Mouse (Mus musculus) retina, postnatal 7 days (tissue): ENCODE results near the gene Ptdss2.

ENCODE experiments used
- DNase-seq: peaks from one replicate; pipeline ENCODE4 v3.0.0-alpha.2; 2012; ENCODE audit warnings: low read depth, low spot score

The Ptdss2 gene

DNA sequence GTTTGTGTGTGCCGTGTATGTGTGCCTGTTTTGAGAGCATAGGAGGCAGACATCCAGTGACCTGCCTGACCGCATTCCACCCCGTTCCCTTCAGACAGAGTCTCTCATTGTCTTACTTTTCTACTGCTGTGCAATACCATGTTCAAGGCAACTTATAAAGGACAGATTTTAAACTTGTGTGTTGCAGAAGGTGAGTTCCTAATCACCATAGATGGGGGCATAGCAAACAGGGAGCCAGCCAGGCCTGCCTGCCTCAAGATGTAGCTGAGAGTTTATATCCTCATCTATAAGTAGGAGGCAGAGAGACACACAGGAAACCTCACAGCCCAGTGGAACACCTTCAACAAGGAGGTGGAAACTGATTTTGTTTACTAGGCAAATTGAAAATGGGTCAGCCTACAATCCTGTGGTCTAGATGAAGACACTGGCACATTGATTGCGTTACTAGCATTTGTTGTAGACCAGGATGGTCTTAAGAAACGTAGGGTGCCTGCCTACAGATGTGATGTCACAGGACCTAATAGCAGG lies 51.2 kb downstream of the Ptdss2 start:
- DNase-seq = no peak

- DNase-seq = no peak
These were observed 52.9 kb downstream of the Ptdss2 start for GRCm38 (mm10) chr7:141175068-141175467.

DNA sequence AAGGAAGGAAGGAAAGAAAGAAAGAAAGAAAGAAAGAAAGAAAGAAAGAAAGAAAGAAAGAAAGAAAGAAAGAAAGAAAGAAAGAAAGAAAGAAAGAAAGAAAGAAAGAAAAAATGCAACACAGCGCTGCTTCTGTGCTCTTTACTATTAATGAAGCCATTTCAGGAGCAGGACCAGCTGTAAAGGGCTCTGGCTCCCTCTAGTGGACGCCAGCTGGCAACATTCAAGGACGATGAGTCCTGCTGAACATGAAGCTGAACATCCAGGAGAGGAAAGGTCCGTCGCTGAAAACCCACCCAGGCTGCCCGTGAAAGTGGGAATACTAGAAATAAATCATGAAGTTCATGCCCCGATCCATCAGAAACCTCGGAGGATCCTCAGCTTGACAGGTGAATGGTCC lies 54.0 kb downstream of the Ptdss2 start:
- peak; percentile 82 for DNase-seq

DNA sequence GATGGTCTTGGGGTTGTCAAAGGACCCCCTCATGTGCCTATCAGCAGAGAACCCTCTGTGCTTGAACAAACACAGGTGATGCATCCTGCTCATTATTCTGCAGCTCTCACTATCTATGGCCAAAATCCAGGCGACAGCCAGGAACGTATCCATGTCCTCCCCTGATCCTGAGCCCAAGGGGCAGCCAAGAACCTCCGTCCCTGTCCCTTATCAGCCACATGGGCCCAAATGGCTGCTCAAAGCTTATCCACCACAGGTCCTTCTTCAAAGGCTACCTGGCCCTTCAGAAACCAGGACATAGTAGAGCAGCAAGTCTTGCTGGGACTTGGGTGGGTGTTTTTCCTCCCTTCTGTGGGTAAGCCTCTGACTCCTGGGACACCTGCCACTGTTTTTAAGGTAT lies 66.0 kb downstream of the Ptdss2 start:
- DNase-seq = no peak

- no peak for DNase-seq
These were observed 66.6 kb downstream of the Ptdss2 start for GRCm38 (mm10) chr7:141188733-141189132.

DNA sequence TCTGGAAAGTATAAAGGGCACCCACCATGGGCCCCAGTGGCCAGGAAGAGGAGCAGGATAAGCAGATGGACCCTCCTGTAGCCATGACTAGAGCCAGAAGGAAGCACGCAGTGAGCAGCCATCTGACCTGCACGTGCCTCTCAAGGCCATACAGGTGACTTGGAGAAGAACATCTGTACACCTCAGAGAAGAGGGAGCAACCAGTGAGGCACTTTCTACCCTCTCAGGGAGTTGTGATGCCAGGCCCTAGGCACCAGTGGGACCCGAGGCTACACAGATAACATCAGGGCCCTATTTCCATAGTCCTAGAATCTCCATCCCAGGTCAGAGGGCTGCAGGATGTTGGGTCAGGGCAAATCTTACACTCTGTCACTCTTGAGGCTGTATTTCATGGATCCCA lies 68.0 kb downstream of the Ptdss2 start:
- DNase-seq = no peak

DNA sequence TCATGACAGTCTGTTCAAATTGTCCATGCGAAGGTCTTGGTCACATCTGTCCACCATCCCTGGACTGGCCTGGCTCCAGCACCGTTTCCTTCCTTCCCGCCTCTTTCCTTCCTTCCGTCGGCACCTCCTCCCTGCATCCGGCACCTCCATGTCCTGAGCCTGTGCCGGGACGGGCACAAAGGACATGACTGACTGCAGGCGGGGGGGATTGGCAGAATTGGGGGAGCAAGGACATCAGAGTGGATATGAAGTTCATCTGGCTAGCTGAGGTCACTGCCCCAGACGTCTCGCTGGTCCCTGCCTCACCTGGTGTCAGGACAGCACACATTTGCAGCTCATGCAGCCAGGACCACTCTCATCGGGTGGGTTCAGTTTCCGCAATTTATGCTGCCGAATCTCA lies 68.9 kb downstream of the Ptdss2 start:
- no peak for DNase-seq

DNA sequence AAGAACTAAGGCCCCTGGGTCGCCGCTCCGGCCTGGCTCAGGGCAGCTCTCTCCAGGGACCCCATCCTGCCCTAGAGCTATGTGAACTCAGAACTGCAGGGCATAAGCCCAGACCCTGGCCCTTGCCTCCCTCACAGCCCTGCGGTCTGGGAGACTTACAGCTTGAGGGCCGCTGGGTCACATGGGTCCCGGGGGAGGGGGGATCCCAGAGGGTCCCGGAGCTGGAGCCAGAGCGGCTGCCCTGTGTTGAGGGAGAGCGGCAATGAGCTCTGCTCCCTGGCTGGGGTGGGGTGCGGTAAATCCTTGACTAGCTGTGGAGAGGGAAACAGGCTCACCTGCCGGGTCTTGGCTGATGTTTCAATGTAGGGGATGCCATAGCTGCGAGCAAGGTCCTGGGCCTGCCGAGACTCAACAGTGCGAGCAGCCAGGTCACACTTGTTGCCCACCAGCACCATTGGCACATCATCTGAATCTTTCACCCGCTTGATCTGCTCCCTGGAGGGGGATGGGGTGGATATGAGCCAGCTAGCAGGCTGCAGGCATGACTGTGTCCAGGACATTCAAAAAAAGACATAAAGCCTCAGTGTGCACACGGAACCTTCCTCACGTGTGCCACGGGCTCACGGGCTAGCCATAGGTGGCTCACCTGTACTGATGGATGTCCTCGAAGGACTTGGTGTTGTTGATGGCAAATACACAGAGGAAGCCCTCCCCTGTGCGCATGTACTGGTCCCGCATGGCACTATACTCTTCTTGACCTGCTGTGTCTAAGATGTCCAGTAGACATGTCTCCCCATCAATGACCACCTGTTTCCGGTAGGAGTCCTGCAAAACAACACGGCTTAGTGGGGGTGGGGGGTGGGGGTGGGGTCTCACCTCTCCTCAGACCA lies 69.9 kb downstream of the Ptdss2 start:
- DNase-seq = no peak

DNA sequence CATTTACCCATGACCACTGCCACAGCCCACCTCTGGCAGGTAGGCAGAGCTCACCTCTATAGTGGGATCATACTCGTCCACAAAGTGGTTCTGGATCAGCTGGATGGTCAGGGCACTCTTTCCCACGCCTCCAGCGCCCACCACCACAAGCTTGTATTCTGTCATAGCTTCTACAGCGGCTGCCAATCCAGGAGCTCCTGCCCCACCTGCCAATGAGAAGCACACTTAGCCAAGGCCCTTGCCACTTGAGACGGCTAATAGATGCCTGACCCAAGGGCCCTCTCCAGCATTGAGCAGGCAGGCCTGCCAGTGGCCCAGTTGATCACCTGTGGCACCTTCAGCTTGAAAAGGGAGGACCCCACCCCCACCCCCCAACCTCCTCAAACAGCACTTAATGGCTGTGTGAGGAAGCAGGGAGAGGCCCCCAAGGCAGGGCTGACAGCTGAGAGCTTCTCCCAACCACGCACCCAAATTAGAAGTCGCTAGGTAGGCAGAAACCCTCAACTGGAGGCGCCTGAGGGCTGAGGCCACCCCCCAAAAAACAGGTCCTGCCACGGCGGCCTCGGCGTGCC lies 70.7 kb downstream of the Ptdss2 start:
- no peak for DNase-seq

GRCm38 (mm10) chr7:141193348-141193856 lies 71.2 kb downstream of the Ptdss2 start:
- DNase-seq = no peak

GRCm38 (mm10) chr7:141193948-141194347 lies 71.8 kb downstream of the Ptdss2 start, which contains the start of the genes Hras and Lrrc56:
Gene Hras (minus strand): TSS chr7:141194005.
Gene Lrrc56 (plus strand): TSS chr7:141194157.
- DNase-seq = peak; percentile 94

DNA sequence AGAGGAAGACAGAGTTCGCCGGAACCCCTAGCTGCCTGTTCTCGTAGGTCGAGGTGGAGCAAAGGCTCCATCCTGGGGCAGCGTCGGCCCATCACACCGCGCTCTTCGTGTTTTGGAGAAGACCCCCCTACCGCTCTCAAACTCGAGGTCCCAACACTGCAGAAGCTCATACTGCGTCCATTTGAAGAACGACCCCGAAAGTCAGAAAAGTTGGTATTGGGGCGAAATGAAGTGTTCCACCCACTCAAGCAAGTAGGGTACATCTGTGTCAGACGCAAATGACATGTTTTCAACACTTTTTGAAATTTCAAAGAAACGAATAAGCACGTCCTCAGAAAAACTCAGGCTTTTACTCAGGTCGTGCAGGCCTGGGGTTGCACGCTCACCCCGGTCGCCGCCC lies 72.2 kb downstream of the Ptdss2 start:
- DNase-seq = no peak

GRCm38 (mm10) chr7:141194830-141195229 lies 72.6 kb downstream of the Ptdss2 start:
- DNase-seq = peak; percentile 70

- no peak for DNase-seq
These were observed 73.6 kb downstream of the Ptdss2 start for GRCm38 (mm10) chr7:141195754-141196153.

GRCm38 (mm10) chr7:141196619-141197282 lies 74.6 kb downstream of the Ptdss2 start:
- DNase-seq = no peak

GRCm38 (mm10) chr7:141198121-141198520 lies 75.9 kb downstream of the Ptdss2 start:
- no peak for DNase-seq

DNA sequence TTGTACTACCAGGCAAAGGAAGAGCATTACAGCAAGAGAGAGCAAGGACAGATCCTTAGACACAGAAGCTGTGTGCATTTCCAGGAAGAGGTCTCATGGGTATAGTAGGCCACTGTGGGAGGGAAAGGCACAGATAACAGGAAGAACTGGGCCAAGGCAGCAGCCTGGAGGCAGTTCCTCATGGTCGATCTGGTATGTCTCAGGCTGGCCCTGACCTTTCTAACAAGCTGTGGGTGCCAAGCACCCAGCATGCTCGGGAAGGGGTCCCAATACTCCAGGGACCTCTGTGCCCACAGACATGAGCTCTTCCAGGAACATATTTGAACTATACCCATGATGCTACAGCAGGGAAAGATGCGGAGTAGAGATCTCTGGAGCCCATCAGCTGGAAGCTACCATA lies 82.4 kb downstream of the Ptdss2 start:
- no peak for DNase-seq

DNA sequence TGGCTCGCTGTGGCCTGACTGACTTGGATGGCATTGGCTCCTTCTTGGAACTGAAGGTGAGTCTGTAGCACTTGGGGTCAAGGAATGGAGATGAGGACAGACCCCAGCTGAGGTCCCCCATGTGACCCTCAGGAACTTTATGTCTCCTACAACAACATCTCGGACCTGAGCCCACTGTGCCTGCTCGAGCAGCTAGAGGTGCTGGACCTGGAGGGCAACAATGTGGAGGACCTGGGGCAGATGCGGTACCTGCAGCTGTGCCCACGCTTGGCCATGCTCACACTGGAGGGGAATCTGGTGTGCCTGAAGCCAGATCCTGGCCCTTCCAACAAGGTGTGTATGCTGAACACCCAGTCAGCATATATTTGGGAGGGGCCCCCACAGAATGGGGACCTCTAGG lies 83.3 kb downstream of the Ptdss2 start:
- DNase-seq = no peak

- no peak for DNase-seq
These were observed 84.2 kb downstream of the Ptdss2 start for GRCm38 (mm10) chr7:141206182-141206937.
